Comparison of ENCODE assay signal across 9 mouse cellular contexts in the genomic region with DNA sequence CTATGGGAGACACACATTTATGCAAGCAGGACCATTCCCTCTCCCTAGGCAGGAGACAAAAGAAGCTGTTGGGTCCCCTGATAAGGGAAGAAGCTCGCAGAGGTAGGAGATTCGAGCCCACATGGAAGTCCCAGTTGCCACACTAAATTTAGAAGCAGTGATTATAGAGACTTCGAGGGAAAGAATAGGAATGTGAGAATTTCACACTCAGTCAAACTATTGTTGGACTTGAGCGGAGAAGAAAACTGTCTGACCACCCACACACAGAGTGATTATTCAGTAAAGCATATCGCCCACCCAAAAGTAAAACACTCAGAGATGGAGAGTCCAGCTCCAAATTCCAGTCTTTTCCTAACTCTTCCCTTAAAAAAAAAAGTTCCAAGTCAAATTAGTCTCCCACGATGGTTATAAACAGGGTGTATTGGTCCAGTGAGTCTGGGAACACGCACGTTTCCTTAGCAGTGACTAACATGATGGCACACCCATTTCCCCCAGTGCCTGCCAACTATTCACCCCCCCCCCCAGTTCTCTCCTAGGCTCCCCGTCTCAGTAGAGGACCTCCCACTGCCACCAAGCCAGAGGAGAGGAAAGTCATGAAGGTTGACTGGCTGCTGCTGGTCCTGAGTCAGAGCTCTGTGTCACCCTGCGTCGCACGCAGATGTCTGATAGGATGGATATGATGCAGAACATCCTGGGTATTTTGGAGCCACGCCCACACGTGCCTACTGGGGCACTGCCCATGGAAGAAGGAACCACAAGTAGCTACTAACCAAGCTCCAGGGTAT.
DNase-seq lines count a peak whose midpoint lies in the region; ATAC-seq and TF ChIP-seq lines count a peak whose summit lies in the region.
"Had no signal": no experiment of that assay in that cellular context is flagged by ENCODE, and none has a peak within 500 bp of the region (broad histone marks: within the 10 kb centered on the region; RNA-seq: fewer than 3 reads in every experiment).

No protein-coding gene starts in this region.

- WGBS in lung, embryonic 16.5 days: 48% methylated on average over 14 of the region's 14 CpGs
- 66% methylated on average over 14 of the region's 14 CpGs for WGBS in forebrain, postnatal 0 days

- DNase-seq in urinary bladder, postnatal 14 days (ENCODE audit: low spot score): peak; percentile 39
- DNase-seq in urinary bladder, postnatal 10 days (ENCODE audit: low spot score): no peak
- DNase-seq in heart, postnatal 4 days: peak; percentile 42
- no peak for DNase-seq in forebrain, postnatal 0 days
- DNase-seq in yolk sac, embryonic 10.5 days (ENCODE audit: low spot score): no peak
- no peak for DNase-seq in B cell, adult 2 months
- DNase-seq: thymus, postnatal 36 days had no signal

- H3K9me3 ChIP-seq in lung, embryonic 16.5 days (ENCODE audit: control insufficient read depth, low read length): no peaks in the 10 kb centered on the region
- no peaks in the 10 kb centered on the region for H3K9me3 ChIP-seq in forebrain, postnatal 0 days (ENCODE audit: low read length)

- H3K36me3 ChIP-seq in lung, embryonic 16.5 days (ENCODE audit: control insufficient read depth, insufficient read depth, low read length): no peaks in the 10 kb centered on the region
- no peaks in the 10 kb centered on the region for H3K36me3 ChIP-seq in forebrain, postnatal 0 days (ENCODE audit: insufficient read depth)

- H3K4me1 ChIP-seq in lung, embryonic 16.5 days (replicated peaks; ENCODE audit: control insufficient read depth, insufficient read depth, low read length): peaks cover 29% of the 10 kb centered on the region
- H3K4me1 ChIP-seq in forebrain, postnatal 0 days (ENCODE audit: insufficient read depth): peaks cover 4% of the 10 kb centered on the region

- peak; percentile 57; the same call in 1 of the 2 replicates for ATAC-seq in lung, embryonic 16.5 days (ENCODE audit: low read depth)
- no peak for ATAC-seq in forebrain, postnatal 0 days
- no peak for ATAC-seq in erythroid progenitor cell, adult 5-6 weeks (replicated peaks; ENCODE audit: low FRiP score, poor library complexity, severe bottlenecking)

- no peak for TF ChIP-seq CTCF in forebrain, postnatal 0 days (IDR thresholded peaks at IDR 0.05; ENCODE audit: low read depth)

- no peaks in the 10 kb centered on the region for H3K27me3 ChIP-seq in lung, embryonic 16.5 days (ENCODE audit: control insufficient read depth, insufficient read depth, low read depth, low read length)
- no peaks in the 10 kb centered on the region for H3K27me3 ChIP-seq in forebrain, postnatal 0 days (ENCODE audit: insufficient read depth, low read length)

- no peak overlapping the region for H3K4me2 ChIP-seq in lung, embryonic 16.5 days (ENCODE audit: low read depth, low read length)
- H3K4me2 ChIP-seq in forebrain, postnatal 0 days (ENCODE audit: low read depth): no peak overlapping the region

- no peak overlapping the region for H3K9ac ChIP-seq in lung, embryonic 16.5 days (ENCODE audit: low read length)
- no peak overlapping the region for H3K9ac ChIP-seq in forebrain, postnatal 0 days

- H3K4me3 ChIP-seq in lung, embryonic 16.5 days (ENCODE audit: low read length): no peak overlapping the region
- no peak overlapping the region for H3K4me3 ChIP-seq in forebrain, postnatal 0 days (ENCODE audit: low read depth, low read length)

- H3K27ac ChIP-seq in lung, embryonic 16.5 days (ENCODE audit: low read length): peak overlapping the region; percentile 62
- H3K27ac ChIP-seq in forebrain, postnatal 0 days (ENCODE audit: low read depth, low read length): no peak overlapping the region

Comparison
In these comparisons a context has a peak if more than half of its experiments do, and no peak if none do; other contexts are left out.
1. DNase-seq: peak in urinary bladder, postnatal 14 days (single experiment) and heart, postnatal 4 days (single experiment); none in urinary bladder, postnatal 10 days (single experiment), forebrain, postnatal 0 days (single experiment), yolk sac, embryonic 10.5 days (single experiment) and B cell, adult 2 months (0 of 2).